Mouse (Mus musculus) left cerebral cortex, postnatal 14 days (tissue): ENCODE data around the gene Gm2007. TPM values are rescaled to one million over a fixed set of nuclear protein-coding genes. Genes with fewer than 3 reads are reported as not detected.
"Not testable (repeated sequence)": the region's sequence is repeated elsewhere in the genome, so short reads cannot be mapped to it uniquely, and the experiment has no call there.

Experiments used
- DNase-seq, 2 experiments: peaks; one replicate each; pipeline ENCODE4 v3.0.0; 2021 to 2022; ENCODE audit warnings: low spot score in 2 of 2, mixed read lengths in 1 of 2
- intact Hi-C: fragments of 180-260 bp; cut with DNase I; formaldehyde crosslinking; loops from one replicate; pipeline ENCODE4 v1.15.1; 2025
- long read RNA-seq, 2 experiments: library from polyadenylated mRNA; stranded (forward); transcript quantifications; one replicate each; pipeline ENCODE4 v2.0.0; 2021
- total RNA-seq, 2 experiments: library from RNA; stranded (reverse); gene quantifications; 2 replicates each; pipeline ENCODE4 v1.2.3; 2021

The Gm2007 gene
- not detected for total RNA-seq
- long read RNA-seq, experiment 1, partial matches to known transcripts: 0 of 10 reads
- long read RNA-seq, experiment 1, other reads (novel, unspliced or antisense): 10 of 10 reads
- long read RNA-seq, experiment 2, partial matches to known transcripts: 0 of 6 reads
- long read RNA-seq, experiment 2, other reads (novel, unspliced or antisense): 6 of 6 reads

GRCm38 (mm10) chr2:175741237-175741636 lies at the start of gene Gm2007:
Gene Gm2007, plus strand, starts transcription at chr2:175741537.
- DNase-seq, intact Hi-C loops: not testable (repeated sequence)

- intact Hi-C loops, DNase-seq: not testable (repeated sequence)
Measured at GRCm38 (mm10) chr2:175703546-175703945, 37.8 kb upstream of the Gm2007 start, which contains the start of gene Zfp969. Gene Zfp969, minus strand, starts transcription at chr2:175703646.

GRCm38 (mm10) chr2:175800993-175801392 lies 59.7 kb downstream of the Gm2007 start, which contains the start of gene Gm14288:
Gene Gm14288, minus strand, starts transcription at chr2:175801093.
- intact Hi-C loops, DNase-seq: not testable (repeated sequence)

Other genes with a start within 250 kb of the Gm2007 start
- not detected for gene Gm11007, start 97.6 kb upstream of the Gm2007 start, total RNA-seq
- gene Zfp969, start 37.9 kb upstream of the Gm2007 start, total RNA-seq: 1 to 10 TPM in 1 of 2 experiments, not detected in 1; 3.4 TPM
- 1 to 10 TPM in 1 of 2 experiments, not detected in 1; 8.4 TPM for gene Gm14288, start 59.6 kb downstream of the Gm2007 start, total RNA-seq
- 10 to 100 TPM; 52.9 to 57.0 TPM for gene Gm6710, start 127.7 kb downstream of the Gm2007 start, total RNA-seq
- gene Zfp966, start 189.6 kb downstream of the Gm2007 start, total RNA-seq: 1 to 10 TPM; 4.4 TPM
- 10 to 100 TPM; 39.8 to 47.9 TPM for gene Gm2026, start 223.8 kb downstream of the Gm2007 start, total RNA-seq